In genomic region chr5:63476240-63476973, GRCm38 (mm10) we compare ENCODE assay signal across 23 mouse cellular contexts.
DNase-seq lines count a peak whose midpoint lies in the region; ATAC-seq and TF ChIP-seq lines count a peak whose summit lies in the region.
"Had no signal": no experiment of that assay in that cellular context is flagged by ENCODE, and none has a peak within 500 bp of the region (broad histone marks: within the 10 kb centered on the region; RNA-seq: fewer than 3 reads in every experiment).

No protein-coding gene starts in this region.

- H3K4me2 ChIP-seq in forebrain, postnatal 0 days (ENCODE audit: low read depth) = no peak overlapping the region
- H3K4me2 ChIP-seq in forebrain, embryonic 14.5 days (ENCODE audit: low read length) = no peak overlapping the region
- H3K4me2 ChIP-seq: embryonic facial prominence, embryonic 12.5 days; forebrain, embryonic 13.5 days had no signal

- DNase-seq in forebrain, postnatal 0 days = peak; percentile 48
- DNase-seq in forebrain, embryonic 14.5 days (ENCODE audit: low spot score) = no peak
- no peak for DNase-seq in left cerebral cortex, adult 2 months (ENCODE audit: extremely low spot score in 1 of 2, low spot score in 2 of 2)
- DNase-seq in left cerebral cortex, adult 9 months (ENCODE audit: low spot score in 2 of 2) = no peak
- DNase-seq in liver = no peak
- DNase-seq: adrenal gland, adult 8-10 months; adrenal gland, postnatal 14 days; adrenal gland, postnatal 36 days; B cell, adult 2 months; cerebellum, adult 11-12 months; cerebellum, adult 2 months; cerebellum, adult 9-10 months; cerebellum, postnatal 10 days; cerebellum, postnatal 25 days had no signal

- intact Hi-C loops in left cerebral cortex, adult 2 months (cut with DNase I) = loop anchor here (10.0 kb wide), 1 partner anchor 142 kb away; no protein-coding TSS in a partner anchor

- peak; percentile 74; the same call in 1 of the 2 replicates for ATAC-seq in forebrain, postnatal 0 days
- no peak for ATAC-seq in forebrain, embryonic 14.5 days
- ATAC-seq: activated CD4-positive, CD25-positive, alpha-beta regulatory T cell, adult 4 months; CD4-positive, CD25-positive, alpha-beta regulatory T cell, adult 4 months; forebrain, embryonic 13.5 days; forebrain, embryonic 16.5 days; Patski had no signal

- TF ChIP-seq CTCF in forebrain, postnatal 0 days (IDR thresholded peaks at IDR 0.05; ENCODE audit: low read depth) = no peak
- TF ChIP-seq CTCF in left cerebral cortex, adult 2 months (IDR thresholded peaks at IDR 0.05) = no peak

- H3K27me3 ChIP-seq in forebrain, postnatal 0 days (ENCODE audit: insufficient read depth, low read length) = no peaks in the 10 kb centered on the region
- H3K27me3 ChIP-seq in forebrain, embryonic 14.5 days (replicated peaks; ENCODE audit: control insufficient read depth, insufficient read depth, low read length) = no peaks in the 10 kb centered on the region
- H3K27me3 ChIP-seq: CH12.LX; embryonic facial prominence, embryonic 12.5 days; forebrain, embryonic 13.5 days had no signal

- no peak overlapping the region for H3K4me3 ChIP-seq in forebrain, postnatal 0 days (ENCODE audit: low read depth, low read length)
- no peak overlapping the region for H3K4me3 ChIP-seq in forebrain, embryonic 14.5 days (ENCODE audit: low read depth, low read length)
- no peak overlapping the region for H3K4me3 ChIP-seq in left cerebral cortex, adult 2 months
- H3K4me3 ChIP-seq: embryonic facial prominence, embryonic 10.5 days; embryonic facial prominence, embryonic 12.5 days; forebrain, embryonic 13.5 days had no signal

- H3K4me1 ChIP-seq in forebrain, postnatal 0 days (ENCODE audit: insufficient read depth) = no peaks in the 10 kb centered on the region
- H3K4me1 ChIP-seq in forebrain, embryonic 14.5 days (ENCODE audit: control insufficient read depth, insufficient read depth, low read length) = no peaks in the 10 kb centered on the region
- H3K4me1 ChIP-seq: embryonic facial prominence, embryonic 10.5 days; embryonic facial prominence, embryonic 12.5 days; forebrain, embryonic 13.5 days had no signal

- H3K9ac ChIP-seq in forebrain, postnatal 0 days = no peak overlapping the region
- no peak overlapping the region for H3K9ac ChIP-seq in forebrain, embryonic 14.5 days (ENCODE audit: low read length)
- H3K9ac ChIP-seq: embryonic facial prominence, embryonic 12.5 days; forebrain, embryonic 13.5 days had no signal

- no peaks in the 10 kb centered on the region for H3K9me3 ChIP-seq in forebrain, postnatal 0 days (ENCODE audit: low read length)
- no peaks in the 10 kb centered on the region for H3K9me3 ChIP-seq in forebrain, embryonic 14.5 days (replicated peaks; ENCODE audit: control insufficient read depth, low read length)
- H3K9me3 ChIP-seq: embryonic facial prominence, embryonic 10.5 days; embryonic facial prominence, embryonic 12.5 days; forebrain, embryonic 13.5 days; G1E had no signal

- H3K36me3 ChIP-seq in forebrain, postnatal 0 days (ENCODE audit: insufficient read depth) = no peaks in the 10 kb centered on the region
- no peaks in the 10 kb centered on the region for H3K36me3 ChIP-seq in forebrain, embryonic 14.5 days (ENCODE audit: control insufficient read depth, insufficient read depth, low read length)
- H3K36me3 ChIP-seq: embryonic facial prominence, embryonic 10.5 days; embryonic facial prominence, embryonic 12.5 days; G1E had no signal

- no peak overlapping the region for H3K27ac ChIP-seq in forebrain, postnatal 0 days (ENCODE audit: low read depth, low read length)
- no peak overlapping the region for H3K27ac ChIP-seq in forebrain, embryonic 14.5 days (ENCODE audit: low read depth, low read length)
- peak overlapping the region; percentile 24; the same call in 1 of the 2 replicates for H3K27ac ChIP-seq in left cerebral cortex, adult 2 months
- H3K27ac ChIP-seq: embryonic facial prominence, embryonic 10.5 days; embryonic facial prominence, embryonic 12.5 days; forebrain, embryonic 13.5 days had no signal

- WGBS in forebrain, postnatal 0 days = 49% methylated on average over 2 of the region's 2 CpGs
- 71% methylated on average over 2 of the region's 2 CpGs for WGBS in forebrain, embryonic 14.5 days
